Mouse (Mus musculus) embryonic fibroblast, embryonic 13.5 days (primary cell): Measurements from ENCODE around the gene Fkbp9. TPM values are rescaled to one million over a fixed set of nuclear protein-coding genes. Genes with fewer than 3 reads are reported as not detected.

Experiments
- H3K27ac ChIP-seq: 2 replicates; pipeline ENCODE4 v1.5.1; 2012; ENCODE audit warnings: low read length, control low read depth, inconsistent platforms; ENCODE audit not compliant: insufficient read depth
- H3K4me1 ChIP-seq: 2 replicates; pipeline ENCODE4 v1.6.1; 2011; ENCODE audit warnings: low read length; ENCODE audit not compliant: control insufficient read depth, insufficient read depth
- H3K4me3 ChIP-seq: 2 replicates; pipeline ENCODE4 v1.5.1; 2011; ENCODE audit warnings: mild to moderate bottlenecking, control low read depth, low read length; ENCODE audit not compliant: insufficient read depth
- CTCF ChIP-seq: IDR thresholded peaks from 2 replicates; pipeline ENCODE4 v1.5.1; 2011; ENCODE audit warnings: mild to moderate bottlenecking, control low read depth, low read length, moderate library complexity, borderline replicate concordance; ENCODE audit not compliant: insufficient read depth
- POLR2A ChIP-seq: IDR thresholded peaks from 2 replicates; pipeline ENCODE4 v1.6.1; 2011; ENCODE audit warnings: low read depth, mild to moderate bottlenecking, control low read depth, low read length, moderate library complexity
- polyA plus RNA-seq: library from polyadenylated mRNA; stranded (reverse); fragments of >200 nt; gene quantifications from 2 replicates; pipeline ENCODE4 v1.2.4, GENCODE M21; 2011; ENCODE audit warnings: low read depth; ENCODE audit not compliant: missing spikeins, insufficient read length

Fkbp9 gene
- polyA plus RNA-seq, 1 experiment = 352 TPM

GRCm38 (mm10) chr6:56902606-56903520 is 71.0 kb downstream of the Fkbp9 start:
- TF ChIP-seq POLR2A (no peak), CTCF (no peak)
- no peak overlapping the region for H3K4me3 ChIP-seq

GRCm38 (mm10) chr6:56903831-56904230 is 72.0 kb downstream of the Fkbp9 start:
- H3K4me1 ChIP-seq = no peaks in the 10 kb centered on the region; the same call in 1 of the 2 replicates
- H3K4me3 ChIP-seq = no peak overlapping the region
- H3K27ac ChIP-seq = no peak overlapping the region
- TF ChIP-seq POLR2A (no peak), CTCF (no peak)

More at GRCm38 (mm10) chr6:56902606-56903520, 71.0 kb downstream of the Fkbp9 start:
- Histone ChIP-seq H3K4me1 (no peaks in the 10 kb centered on the region; the same call in 1 of the 2 replicates), H3K27ac (no peak overlapping the region)

- H3K4me3 ChIP-seq = no peak overlapping the region
- H3K4me1 ChIP-seq = no peaks in the 10 kb centered on the region; the same call in 1 of the 2 replicates
- H3K27ac ChIP-seq = no peak overlapping the region
- no peak for TF ChIP-seq CTCF
- no peak for TF ChIP-seq POLR2A
Measured at GRCm38 (mm10) chr6:56904330-56904729, 72.5 kb downstream of the Fkbp9 start.

- no peak overlapping the region for H3K27ac ChIP-seq
- TF ChIP-seq POLR2A = no peak
- no peak for TF ChIP-seq CTCF
Measured at GRCm38 (mm10) chr6:56904982-56905381, 73.1 kb downstream of the Fkbp9 start.

GRCm38 (mm10) chr6:56905486-56905885 is 73.6 kb downstream of the Fkbp9 start:
- Histone ChIP-seq H3K4me3 (no peak overlapping the region), H3K27ac (no peak overlapping the region), H3K4me1 (no peaks in the 10 kb centered on the region; the same call in 1 of the 2 replicates)
- TF ChIP-seq CTCF (no peak), POLR2A (no peak)

More at GRCm38 (mm10) chr6:56904982-56905381, 73.1 kb downstream of the Fkbp9 start:
- Histone ChIP-seq H3K4me3 (no peak overlapping the region), H3K4me1 (no peaks in the 10 kb centered on the region; the same call in 1 of the 2 replicates)

GRCm38 (mm10) chr6:56906121-56906846 is 74.4 kb downstream of the Fkbp9 start:
- no peak overlapping the region for H3K4me3 ChIP-seq
- TF ChIP-seq POLR2A (no peak), CTCF (no peak)
- H3K4me1 ChIP-seq = no peaks in the 10 kb centered on the region; the same call in 1 of the 2 replicates
- H3K27ac ChIP-seq = no peak overlapping the region

GRCm38 (mm10) chr6:56907973-56908372 is 76.1 kb downstream of the Fkbp9 start:
- H3K27ac ChIP-seq = no peak overlapping the region
- TF ChIP-seq POLR2A = no peak
- TF ChIP-seq CTCF = no peak
- H3K4me3 ChIP-seq = no peak overlapping the region
- no peaks in the 10 kb centered on the region; the same call in 1 of the 2 replicates for H3K4me1 ChIP-seq

- Histone ChIP-seq H3K27ac (no peak overlapping the region), H3K4me1 (no peaks in the 10 kb centered on the region; the same call in 1 of the 2 replicates), H3K4me3 (no peak overlapping the region)
- no peak for TF ChIP-seq CTCF
- TF ChIP-seq POLR2A = no peak
Measured at GRCm38 (mm10) chr6:56908397-56908796, 76.5 kb downstream of the Fkbp9 start.

GRCm38 (mm10) chr6:56908912-56909311 is 77.1 kb downstream of the Fkbp9 start:
- H3K4me1 ChIP-seq = no peaks in the 10 kb centered on the region; the same call in 1 of the 2 replicates
- H3K27ac ChIP-seq = no peak overlapping the region
- no peak overlapping the region for H3K4me3 ChIP-seq
- peak; percentile 95 for TF ChIP-seq CTCF
- TF ChIP-seq POLR2A = no peak
